Comparison of ENCODE assay signal across 8 mouse cellular contexts in the genomic region with DNA sequence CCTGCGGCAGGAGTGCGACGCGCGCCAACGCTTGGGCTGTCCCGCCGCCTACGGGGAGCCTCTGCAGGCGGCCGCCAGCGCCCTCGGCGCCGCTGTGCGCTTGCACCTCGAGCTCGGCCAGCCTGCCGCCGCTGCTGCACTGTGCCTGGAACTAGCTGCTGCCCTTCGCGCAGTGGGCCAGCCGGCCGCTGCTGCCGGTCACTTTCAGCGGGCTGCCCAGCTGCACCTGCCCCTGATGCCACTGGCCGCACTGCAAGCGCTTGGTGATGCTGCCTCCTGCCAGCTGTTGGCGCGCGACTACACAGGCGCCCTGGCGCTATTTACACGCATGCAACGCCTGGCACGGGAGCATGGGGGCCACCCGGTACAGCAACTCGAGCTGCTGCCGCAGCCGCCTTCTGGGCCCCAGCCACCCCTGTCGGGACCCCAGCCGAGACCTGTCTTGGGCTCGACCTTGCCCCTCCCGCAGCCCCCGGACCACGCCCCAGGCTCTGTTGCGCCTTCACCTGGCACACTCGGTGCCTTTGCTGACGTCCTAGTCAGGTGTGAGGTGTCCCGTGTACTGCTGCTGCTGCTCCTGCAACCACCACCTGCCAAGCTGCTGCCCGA. TPM values are rescaled to one million over a fixed set of nuclear protein-coding genes. Genes with fewer than 3 reads are reported as not detected.
DNase-seq lines count a peak whose midpoint lies in the region; ATAC-seq lines count a peak whose summit lies in the region.

No protein-coding gene starts in this region.

- H3K36me3 ChIP-seq in hindbrain, embryonic 16.5 days (ENCODE audit: control insufficient read depth, insufficient read depth, low read length) = no peaks in the 10 kb centered on the region
- H3K36me3 ChIP-seq in limb, embryonic 10.5 days = no peaks in the 10 kb centered on the region
- H3K36me3 ChIP-seq in midbrain, embryonic 11.5 days (ENCODE audit: control insufficient read depth, insufficient read depth, low read length) = no peaks in the 10 kb centered on the region

- peak; percentile 76 for ATAC-seq in hindbrain, embryonic 16.5 days
- ATAC-seq in midbrain, embryonic 11.5 days (ENCODE audit: low FRiP score) = peak; percentile 58

- H3K9ac ChIP-seq in hindbrain, embryonic 16.5 days (ENCODE audit: low read depth, low read length) = peak overlapping the region; percentile 81
- peak overlapping the region; percentile 74 for H3K9ac ChIP-seq in midbrain, embryonic 11.5 days (ENCODE audit: low read length)

- H3K4me3 ChIP-seq in hindbrain, embryonic 16.5 days (ENCODE audit: low read length) = peak overlapping the region; percentile 63
- H3K4me3 ChIP-seq in limb, embryonic 10.5 days = peak overlapping the region; percentile 65
- peak overlapping the region; percentile 67 for H3K4me3 ChIP-seq in midbrain, embryonic 11.5 days (ENCODE audit: low read depth, low read length)

- WGBS in hindbrain, embryonic 16.5 days = 21% methylated on average over 35 of the region's 51 CpGs
- 19% methylated on average over 47 of the region's 51 CpGs for whole genome bisulfite sequencing in limb, embryonic 10.5 days
- WGBS in midbrain, embryonic 11.5 days = 15% methylated on average over 49 of the region's 51 CpGs

- DNase-seq in NIH3T3 (ENCODE audit: low read depth) = peak; percentile 59
- peak; percentile 77 for DNase-seq in cerebellum, adult 9-11 months
- DNase-seq in gastrocnemius, adult 18-20 months (ENCODE audit: low spot score) = peak; percentile 46
- DNase-seq in limb, embryonic 10.5 days (ENCODE audit: low spot score) = peak; percentile 47
- no peak for DNase-seq in midbrain, embryonic 11.5 days (ENCODE audit: low spot score, missing footprints)
- DNase-seq in right cerebral cortex, postnatal 36 days (ENCODE audit: low spot score in 2 of 2) = peak; percentile 23 to 40
- DNase-seq in urinary bladder, postnatal 4 days (ENCODE audit: low spot score in 2 of 2) = peak; percentile 33 to 62

- peak overlapping the region; percentile 58 for H3K4me2 ChIP-seq in hindbrain, embryonic 16.5 days (ENCODE audit: low read length)
- peak overlapping the region; percentile 78 for H3K4me2 ChIP-seq in midbrain, embryonic 11.5 days

- H3K4me1 ChIP-seq in hindbrain, embryonic 16.5 days (ENCODE audit: control insufficient read depth, insufficient read depth, low read depth, low read length) = no peaks in the 10 kb centered on the region
- peaks cover 6% of the 10 kb centered on the region; the same call in 1 of the 2 replicates for H3K4me1 ChIP-seq in limb, embryonic 10.5 days
- H3K4me1 ChIP-seq in midbrain, embryonic 11.5 days (ENCODE audit: control insufficient read depth, insufficient read depth, low read length) = no peaks in the 10 kb centered on the region

- H3K27me3 ChIP-seq in hindbrain, embryonic 16.5 days (replicated peaks; ENCODE audit: control insufficient read depth, insufficient read depth, low read length) = no peaks in the 10 kb centered on the region
- peaks cover 53% of the 10 kb centered on the region for H3K27me3 ChIP-seq in limb, embryonic 10.5 days (ENCODE audit: low read depth, poor library complexity, severe bottlenecking)
- H3K27me3 ChIP-seq in midbrain, embryonic 11.5 days (ENCODE audit: control insufficient read depth, insufficient read depth, low read length) = no peaks in the 10 kb centered on the region

- H3K9me3 ChIP-seq in hindbrain, embryonic 16.5 days (ENCODE audit: control insufficient read depth, low read length) = no peaks in the 10 kb centered on the region
- no peaks in the 10 kb centered on the region for H3K9me3 ChIP-seq in limb, embryonic 10.5 days (replicated peaks)
- no peaks in the 10 kb centered on the region for H3K9me3 ChIP-seq in midbrain, embryonic 11.5 days (ENCODE audit: control insufficient read depth, low read length)

- peak overlapping the region; percentile 94 for H3K27ac ChIP-seq in hindbrain, embryonic 16.5 days (ENCODE audit: low read depth, low read length)
- H3K27ac ChIP-seq in limb, embryonic 10.5 days = peak overlapping the region; percentile 85
- H3K27ac ChIP-seq in midbrain, embryonic 11.5 days (ENCODE audit: low read depth, low read length) = peak overlapping the region; percentile 83

RNA-seq across cellular contexts. Expression of gene F8a, which starts 0.6 kb away (rescaled TPM):
- 1 to 10 TPM; 5.5 to 6.0 TPM for total RNA-seq in gastrocnemius, adult 18-20 months (2021)
- 33.0 and 34.3 TPM in 2 replicates for polyA plus RNA-seq in hindbrain, embryonic 16.5 days (2015; fragmentation: Nextera tagmentation; extraction: Ambion mirVana)
- polyA plus RNA-seq in limb, embryonic 10.5 days (2016; fragmentation: Nextera tagmentation; extraction: Ambion mirVana) = 6.4 and 8.2 TPM in 2 replicates
- 16.0 and 19.4 TPM in 2 replicates for polyA plus RNA-seq in midbrain, embryonic 11.5 days (2014; fragmentation: Nextera tagmentation; extraction: Ambion mirVana)

RNA-seq across cellular contexts. Expression of gene Xlr4c, which starts 14.2 kb away (rescaled TPM):
- under 1 TPM in 1 of 2 experiments, not detected in 1; 0.18 TPM for total RNA-seq in gastrocnemius, adult 18-20 months (2021)
- not detected in 2 replicates for polyA plus RNA-seq in hindbrain, embryonic 16.5 days (2015; fragmentation: Nextera tagmentation; extraction: Ambion mirVana)
- 0.49 TPM in 1 of 2 replicates, not detected in the other for polyA plus RNA-seq in limb, embryonic 10.5 days (2016; fragmentation: Nextera tagmentation; extraction: Ambion mirVana)
- polyA plus RNA-seq in midbrain, embryonic 11.5 days (2014; fragmentation: Nextera tagmentation; extraction: Ambion mirVana) = 0.12 and 0.22 TPM in 2 replicates

RNA-seq across cellular contexts. Expression of gene Xlr4b, which starts 14.6 kb away (rescaled TPM):
- not detected for total RNA-seq in gastrocnemius, adult 18-20 months (2021)
- polyA plus RNA-seq in hindbrain, embryonic 16.5 days (2015; fragmentation: Nextera tagmentation; extraction: Ambion mirVana) = 0.66 and 0.75 TPM in 2 replicates
- polyA plus RNA-seq in limb, embryonic 10.5 days (2016; fragmentation: Nextera tagmentation; extraction: Ambion mirVana) = 0.18 and 1.0 TPM in 2 replicates
- 0.31 and 0.32 TPM in 2 replicates for polyA plus RNA-seq in midbrain, embryonic 11.5 days (2014; fragmentation: Nextera tagmentation; extraction: Ambion mirVana)

RNA-seq across cellular contexts. Expression of gene Xlr3c, which starts 36.5 kb away (rescaled TPM):
- total RNA-seq in gastrocnemius, adult 18-20 months (2021) = under 1 TPM in 1 of 2 experiments, not detected in 1; 0.80 TPM
- 0.11 TPM in 1 of 2 replicates, not detected in the other for polyA plus RNA-seq in hindbrain, embryonic 16.5 days (2015; fragmentation: Nextera tagmentation; extraction: Ambion mirVana)
- polyA plus RNA-seq in limb, embryonic 10.5 days (2016; fragmentation: Nextera tagmentation; extraction: Ambion mirVana) = 0.16 and 0.26 TPM in 2 replicates
- polyA plus RNA-seq in midbrain, embryonic 11.5 days (2014; fragmentation: Nextera tagmentation; extraction: Ambion mirVana) = 0.11 and 0.14 TPM in 2 replicates

RNA-seq across cellular contexts. Expression of gene Xlr3b, which starts 36.7 kb away (rescaled TPM):
- total RNA-seq in gastrocnemius, adult 18-20 months (2021) = 1 to 10 TPM; 1.4 to 2.3 TPM
- polyA plus RNA-seq in hindbrain, embryonic 16.5 days (2015; fragmentation: Nextera tagmentation; extraction: Ambion mirVana) = 12.7 and 16.0 TPM in 2 replicates
- 9.5 and 11.9 TPM in 2 replicates for polyA plus RNA-seq in limb, embryonic 10.5 days (2016; fragmentation: Nextera tagmentation; extraction: Ambion mirVana)
- 16.1 and 18.9 TPM in 2 replicates for polyA plus RNA-seq in midbrain, embryonic 11.5 days (2014; fragmentation: Nextera tagmentation; extraction: Ambion mirVana)
